Mouse (Mus musculus) MEL (cell line): ENCODE results near the gene Cep170b. TPM values are rescaled to one million over a fixed set of nuclear protein-coding genes. Genes with fewer than 3 reads are reported as not detected.

Source experiments
- DNase-seq: peaks from one replicate; pipeline ENCODE4 v3.0.0; 2011; ENCODE audit warnings: low read depth, low spot score
- H3K27ac ChIP-seq: 2 replicates; pipeline ENCODE4 v1.5.1; 2012; ENCODE audit warnings: low read depth, mild to moderate bottlenecking, control low read depth, low read length, moderate library complexity; ENCODE audit not compliant: control insufficient read depth
- H3K27me3 ChIP-seq, 2 experiments: fragments of 150-350 bp in 1 of 2; sonication (generic) in 1 of 2; 2 replicates each; pipeline ENCODE4 v1.6.1; 2012; ENCODE audit warnings: low read length in 2 of 2, mild to moderate bottlenecking in 2 of 2, improper control_type of control experiment in 1 of 2, moderate library complexity in 1 of 2; ENCODE audit not compliant: insufficient read depth in 2 of 2, control insufficient read depth in 1 of 2
- H3K36me3 ChIP-seq, 2 experiments: 2 replicates each; pipeline ENCODE4 v1.6.1; 2012 to 2014; ENCODE audit warnings: low read length in 2 of 2, improper control_type of control experiment in 1 of 2, inconsistent platforms in 1 of 2, mild to moderate bottlenecking in 1 of 2; ENCODE audit not compliant: insufficient read depth in 2 of 2, control insufficient read depth in 1 of 2
- H3K4me1 ChIP-seq, 2 experiments: fragments of 150-350 bp in 1 of 2; sonication (generic) in 1 of 2; 2 replicates each; pipeline ENCODE4 v1.6.1; 2012; ENCODE audit warnings: low read length in 2 of 2, improper control_type of control experiment in 1 of 2, mild to moderate bottlenecking in 1 of 2; ENCODE audit not compliant: insufficient read depth in 2 of 2, control insufficient read depth in 1 of 2
- H3K4me3 ChIP-seq, 2 experiments: fragments of 150-350 bp in 1 of 2; sonication (generic) in 1 of 2; 2 replicates each; pipeline ENCODE4 v1.5.1; 2012; ENCODE audit warnings: low read depth in 2 of 2, low read length in 2 of 2, mild to moderate bottlenecking in 2 of 2, moderate library complexity in 2 of 2, control low read depth in 1 of 2, improper control_type of control experiment in 1 of 2; ENCODE audit not compliant: control insufficient read depth in 1 of 2, insufficient read depth in 1 of 2
- H3K79me2 ChIP-seq: 2 replicates; pipeline ENCODE4 v1.6.1; 2012; ENCODE audit warnings: mild to moderate bottlenecking, low read length, moderate library complexity; ENCODE audit not compliant: control insufficient read depth, poor library complexity, insufficient read depth
- H3K9ac ChIP-seq: 2 replicates; pipeline ENCODE4 v1.6.1; 2012; ENCODE audit warnings: low read depth, mild to moderate bottlenecking, control low read depth, low read length, moderate library complexity; ENCODE audit not compliant: control insufficient read depth, poor library complexity, severe bottlenecking
- H3K9me3 ChIP-seq: fragments of 150-350 bp; sonication (generic); replicated peaks from 2 replicates; pipeline ENCODE4 v1.6.1; 2012; ENCODE audit warnings: mild to moderate bottlenecking, low read length, improper control_type of control experiment, moderate library complexity; ENCODE audit not compliant: insufficient read depth
- BHLHE40 ChIP-seq: IDR thresholded peaks from 2 replicates; pipeline ENCODE4 v1.6.1; 2012; ENCODE audit warnings: low read depth, mild to moderate bottlenecking, inconsistent platforms, low read length, improper control_type of control experiment, borderline replicate concordance
- CHD1 ChIP-seq: IDR thresholded peaks from 2 replicates; pipeline ENCODE4 v1.6.1; 2012; ENCODE audit warnings: low read depth, mild to moderate bottlenecking, inconsistent platforms, low read length, improper control_type of control experiment
- CTCF ChIP-seq, 3 experiments: IDR thresholded peaks in 2 of 3; conservative IDR thresholded peaks in 1 of 3; 2 replicates each; pipeline ENCODE4 v1.5.1; 2011 to 2012; ENCODE audit warnings: low read length in 3 of 3, low read depth in 2 of 3, mild to moderate bottlenecking in 2 of 3, improper control_type of control experiment in 1 of 3, inconsistent platforms in 1 of 3, mixed read lengths in 1 of 3, moderate library complexity in 1 of 3; ENCODE audit not compliant: control insufficient read depth in 1 of 3, insufficient read depth in 1 of 3, poor library complexity in 1 of 3, severe bottlenecking in 1 of 3
- EP300 ChIP-seq, 2 experiments: IDR thresholded peaks; 2 replicates each; pipeline ENCODE4 v1.6.1; 2011; ENCODE audit warnings: improper control_type of control experiment in 2 of 2, low read length in 2 of 2, low read depth in 1 of 2, mild to moderate bottlenecking in 1 of 2
- ETS1 ChIP-seq: IDR thresholded peaks from 2 replicates; pipeline ENCODE4 v1.6.1; 2012; ENCODE audit warnings: low read depth, mild to moderate bottlenecking, inconsistent platforms, low read length, improper control_type of control experiment, moderate library complexity
- HCFC1 ChIP-seq: IDR thresholded peaks from 2 replicates; pipeline ENCODE4 v1.6.1; 2012; ENCODE audit warnings: low read depth, mild to moderate bottlenecking, inconsistent platforms, low read length, improper control_type of control experiment, moderate library complexity
- JUND ChIP-seq: IDR thresholded peaks from 2 replicates; pipeline ENCODE4 v1.6.1; 2011; ENCODE audit warnings: low read depth, mild to moderate bottlenecking, improper control_type of control experiment, low read length
- MAFK ChIP-seq: IDR thresholded peaks from 2 replicates; pipeline ENCODE4 v1.6.1; 2011; ENCODE audit warnings: low read depth, mild to moderate bottlenecking, low read length, improper control_type of control experiment, borderline replicate concordance
- MAX ChIP-seq: IDR thresholded peaks from 2 replicates; pipeline ENCODE4 v1.6.1; 2011; ENCODE audit warnings: low read length, improper control_type of control experiment
- MXI1 ChIP-seq: IDR thresholded peaks from 2 replicates; pipeline ENCODE4 v1.6.1; 2011; ENCODE audit warnings: mild to moderate bottlenecking, low read depth, low read length, improper control_type of control experiment
- MYB ChIP-seq: IDR thresholded peaks from 2 replicates; pipeline ENCODE4 v1.6.1; 2011; ENCODE audit warnings: mild to moderate bottlenecking, low read depth, low read length, improper control_type of control experiment
- MYC ChIP-seq: IDR thresholded peaks from 2 replicates; pipeline ENCODE4 v1.6.1; 2011; ENCODE audit warnings: low read depth, mild to moderate bottlenecking, low read length, improper control_type of control experiment, moderate library complexity
- NRF1 ChIP-seq: IDR thresholded peaks from 2 replicates; pipeline ENCODE4 v1.6.1; 2014; ENCODE audit warnings: low read depth, mild to moderate bottlenecking, inconsistent platforms, low read length, improper control_type of control experiment, moderate library complexity; ENCODE audit not compliant: poor library complexity, insufficient read depth, severe bottlenecking
- POLR2A ChIP-seq, 2 experiments: IDR thresholded peaks; 2 replicates each; pipeline ENCODE4 v1.6.1; 2011 to 2012; ENCODE audit warnings: low read length in 2 of 2, mild to moderate bottlenecking in 2 of 2, control low read depth in 1 of 2, improper control_type of control experiment in 1 of 2, low read depth in 1 of 2, moderate library complexity in 1 of 2; ENCODE audit not compliant: control insufficient read depth in 1 of 2, insufficient read depth in 1 of 2, poor library complexity in 1 of 2
- POLR2AphosphoS2 ChIP-seq: IDR thresholded peaks from 2 replicates; pipeline ENCODE4 v1.6.1; 2011; ENCODE audit warnings: low read length, improper control_type of control experiment
- POLR2AphosphoS5 ChIP-seq: IDR thresholded peaks from 2 replicates; pipeline ENCODE4 v1.6.1; 2012; ENCODE audit warnings: low read depth, borderline replicate concordance, mild to moderate bottlenecking, inconsistent platforms, low read length, moderate library complexity, mixed read lengths
- RCOR1 ChIP-seq: IDR thresholded peaks from 2 replicates; pipeline ENCODE4 v1.6.1; 2012; ENCODE audit warnings: low read depth, mild to moderate bottlenecking, inconsistent platforms, low read length, improper control_type of control experiment
- SMC3 ChIP-seq: IDR thresholded peaks from 2 replicates; pipeline ENCODE4 v1.6.1; 2011; ENCODE audit warnings: low read depth, low read length, improper control_type of control experiment
- TBP ChIP-seq: IDR thresholded peaks from 2 replicates; pipeline ENCODE4 v1.8.0; 2011; ENCODE audit warnings: low read depth, low read length, improper control_type of control experiment
- TCF12 ChIP-seq: IDR thresholded peaks from 2 replicates; pipeline ENCODE4 v1.6.1; 2014; ENCODE audit warnings: low read depth, mild to moderate bottlenecking, inconsistent platforms, low read length, improper control_type of control experiment, moderate library complexity
- USF1 ChIP-seq: IDR thresholded peaks from 2 replicates; pipeline ENCODE4 v1.6.1; 2014; ENCODE audit warnings: low read depth, mild to moderate bottlenecking, inconsistent platforms, low read length, improper control_type of control experiment, moderate library complexity
- ZMIZ1 ChIP-seq: IDR thresholded peaks from 2 replicates; pipeline ENCODE4 v1.6.1; 2012; ENCODE audit warnings: low read depth, mild to moderate bottlenecking, inconsistent platforms, low read length, improper control_type of control experiment, moderate library complexity
- polyA plus RNA-seq, 2 experiments: library from polyadenylated mRNA; stranded (reverse) in 1 of 2; unstranded in 1 of 2; fragments of >175 nt in 1 of 2; fragments of >200 nt in 1 of 2; gene quantifications; 2 replicates each; pipeline versions ENCODE4 v1.2.1 to v1.2.4; 2012; ENCODE audit warnings: low replicate concordance in 2 of 2, low read depth in 1 of 2; ENCODE audit not compliant: insufficient read length in 2 of 2, insufficient read depth in 1 of 2, missing spikeins in 1 of 2
- total RNA-seq: library from RNA; depleted of rRNA; stranded (reverse); fragments of 300-350 nt; gene quantifications from 2 replicates; pipeline ENCODE4 v1.2.3, GENCODE M21; 2012

Gene Cep170b
- total and polyA plus RNA-seq, 3 experiments, result 49.7 to 64.0 TPM; not detected in 1

DNA sequence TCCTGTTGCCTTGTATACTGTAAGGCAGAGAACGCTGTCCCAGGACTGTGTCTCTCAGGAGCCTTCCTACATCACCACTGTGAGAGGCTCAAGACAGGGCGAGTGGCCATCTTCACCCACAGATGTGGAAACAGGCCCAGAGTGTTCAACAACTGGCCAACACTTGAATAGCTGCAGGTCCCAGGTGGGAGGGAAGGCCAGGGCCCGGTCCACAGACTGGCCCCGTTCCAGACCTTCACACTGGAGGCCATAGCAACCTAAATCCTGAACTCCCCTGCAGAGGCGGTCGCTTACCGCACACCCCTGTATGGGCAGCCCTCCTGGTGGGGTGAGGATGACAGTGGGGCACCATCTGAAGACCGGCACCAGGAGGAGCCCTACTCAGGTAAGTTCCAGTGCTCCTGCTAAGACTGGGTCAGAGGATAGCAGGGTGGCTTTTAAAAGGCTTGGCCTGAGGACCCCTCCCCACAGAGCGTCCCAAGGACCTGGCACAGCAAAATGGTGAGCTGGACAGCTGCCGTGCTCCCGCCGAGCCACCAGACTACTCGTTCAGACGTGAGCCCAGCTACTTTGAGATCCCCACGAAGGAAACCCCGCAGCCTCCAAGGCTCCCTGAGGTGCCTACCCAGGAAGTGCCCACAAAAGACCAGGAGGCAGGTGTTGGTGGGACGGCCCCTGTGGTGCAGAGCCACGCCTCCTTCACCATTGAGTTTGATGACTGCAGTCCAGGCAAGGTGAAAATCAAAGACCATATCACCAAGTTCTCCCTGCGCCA is 14.8 kb downstream of the Cep170b start:
- Histone ChIP-seq H3K79me2 (no peaks in the 10 kb centered on the region), H3K27me3 (no peaks in the 10 kb centered on the region), H3K4me3 (no peak overlapping the region), H3K4me1 (no peaks in the 10 kb centered on the region), H3K27ac (no peak overlapping the region), H3K9ac (no peak overlapping the region), H3K36me3 (no peaks in the 10 kb centered on the region), H3K9me3 (no peaks in the 10 kb centered on the region)
- no peak for TF ChIP-seq POLR2A (IDR thresholded peaks at IDR 0.05; ENCODE audit: control insufficient read depth in 1 of 2, insufficient read depth in 1 of 2, low read depth in 1 of 2, low read length in 2 of 2, poor library complexity in 1 of 2)
- TF ChIP-seq HCFC1, result no peak
- no peak for TF ChIP-seq ETS1
- no peak for TF ChIP-seq EP300 (IDR thresholded peaks at IDR 0.05; ENCODE audit: low read depth in 1 of 2, low read length in 2 of 2)
- TF ChIP-seq BHLHE40, result no peak
- TF ChIP-seq MAFK, result no peak
- DNase-seq, result no peak

GRCm38 (mm10) chr12:112735896-112736635 is 15.8 kb downstream of the Cep170b start:
- TF ChIP-seq MAX, result no peak
- no peak for TF ChIP-seq SMC3
- TF ChIP-seq TCF12, result no peak
- no peak for TF ChIP-seq ZMIZ1
- no peak for TF ChIP-seq MYB
- no peak for TF ChIP-seq ETS1
- no peak for TF ChIP-seq TBP
- no peak for TF ChIP-seq JUND
- no peak for TF ChIP-seq MXI1
- no peak for TF ChIP-seq RCOR1
- no peak for TF ChIP-seq POLR2AphosphoS2
- no peak for TF ChIP-seq CHD1
- TF ChIP-seq POLR2AphosphoS5, result no peak
- TF ChIP-seq NRF1, result no peak
- TF ChIP-seq CTCF (IDR thresholded peaks at IDR 0.05 in 2 of 3, conservative IDR thresholded peaks at IDR 0.05 in 1 of 3; ENCODE audit: control insufficient read depth in 1 of 3, insufficient read depth in 1 of 3, low read depth in 2 of 3, low read length in 3 of 3, poor library complexity in 1 of 3, severe bottlenecking in 1 of 3), result no peak
- no peak for TF ChIP-seq USF1
- no peak for TF ChIP-seq MYC
- no peaks in the 10 kb centered on the region for H3K9me3 ChIP-seq
- no peaks in the 10 kb centered on the region for H3K79me2 ChIP-seq
- H3K27ac ChIP-seq, result no peak overlapping the region
- no peak overlapping the region for H3K9ac ChIP-seq
- no peaks in the 10 kb centered on the region for H3K4me1 ChIP-seq
- H3K36me3 ChIP-seq, result no peaks in the 10 kb centered on the region
- H3K4me3 ChIP-seq, result no peak overlapping the region
- no peaks in the 10 kb centered on the region for H3K27me3 ChIP-seq
- DNase-seq, result no peak
